Mouse (Mus musculus) lung, postnatal 0 days (tissue): ENCODE measurements at regions not wholly inside any gene's neighbourhood (a gene's known extent, or its start where the extent isn't known, plus 50 kb on each side); places are given as distances from the start of the nearest gene placed in this dataset.

Experiments
- ATAC-seq: fragments of 200-750 bp; cut with Nextera tagmentation; 2 replicates; pipeline ENCODE4 v1.8.0; 2017; ENCODE audit warnings: moderate library complexity
- DNase-seq: peaks from one replicate; pipeline ENCODE4 v3.0.0-alpha.2; 2016; ENCODE audit warnings: low spot score
- H3K27ac ChIP-seq: fragments of 300-500 bp; sonication (generic); 2 replicates; pipeline ENCODE4 v1.5.1; 2014; ENCODE audit warnings: antibody characterized with exemption, mild to moderate bottlenecking, low read length, mixed read lengths
- H3K27me3 ChIP-seq: fragments of 300-500 bp; sonication (generic); replicated peaks from 2 replicates; pipeline ENCODE4 v1.6.1; 2014; ENCODE audit warnings: low read length, mixed read lengths; ENCODE audit not compliant: insufficient read depth
- H3K36me3 ChIP-seq: fragments of 300-500 bp; sonication (generic); 2 replicates; pipeline ENCODE4 v1.6.1; 2014; ENCODE audit warnings: low read length, mixed read lengths; ENCODE audit not compliant: insufficient read depth
- H3K4me1 ChIP-seq: fragments of 300-500 bp; sonication (generic); 2 replicates; pipeline ENCODE4 v1.6.1; 2014; ENCODE audit warnings: antibody characterized with exemption, low read depth, low read length, mixed read lengths; ENCODE audit not compliant: insufficient read depth
- H3K4me2 ChIP-seq: fragments of 300-500 bp; sonication (generic); replicated peaks from 2 replicates; pipeline ENCODE4 v1.6.1; 2014; ENCODE audit warnings: low read depth, mild to moderate bottlenecking, low read length, moderate library complexity, mixed read lengths
- H3K4me3 ChIP-seq: fragments of 300-500 bp; sonication (generic); 2 replicates; pipeline ENCODE4 v1.5.1; 2014; ENCODE audit warnings: low read depth, low read length
- H3K9ac ChIP-seq: fragments of 300-500 bp; sonication (generic); replicated peaks from 2 replicates; pipeline ENCODE4 v1.6.1; 2014; ENCODE audit warnings: low read depth, mild to moderate bottlenecking
- H3K9me3 ChIP-seq: fragments of 300-500 bp; sonication (generic); 2 replicates; pipeline ENCODE4 v1.6.1; 2016; ENCODE audit warnings: low read length, mixed read lengths
- CTCF ChIP-seq: IDR thresholded peaks from 2 replicates; pipeline ENCODE4 v1.5.1; 2016; ENCODE audit warnings: antibody characterized with exemption, mild to moderate bottlenecking
- EP300 ChIP-seq: IDR thresholded peaks from 2 replicates; pipeline ENCODE4 v1.6.1; 2016; ENCODE audit warnings: antibody characterized with exemption, mild to moderate bottlenecking, control low read depth
- WGBS: fragments of 180-500 bp; shearing (Covaris S2); extraction: QIAGEN DNeasy Blood & Tissue Kit; methylation state at CpG from one replicate; pipeline ENCODE4 v1.1.7; 2014; 5-methylcytosine and 5-hydroxymethylcytosine counted together

- no peak for DNase-seq
- 85% methylated on average over 3 of the region's 3 CpGs for WGBS
Observed at GRCm38 (mm10) chr12:14235351-14235750, 83.5 kb upstream of the Fam84a start.

GRCm38 (mm10) chr12:14212618-14213017 is 60.8 kb upstream of the Fam84a start:
- Histone ChIP-seq H3K4me1 (no peaks in the 10 kb centered on the region), H3K4me2 (no peak overlapping the region), H3K9ac (no peak overlapping the region), H3K9me3 (no peaks in the 10 kb centered on the region), H3K36me3 (no peaks in the 10 kb centered on the region), H3K27ac (no peak overlapping the region), H3K4me3 (no peak overlapping the region), H3K27me3 (no peaks in the 10 kb centered on the region)
- DNase-seq (no peak), ATAC-seq (no peak)
- TF ChIP-seq EP300, result no peak
- no peak for TF ChIP-seq CTCF
- WGBS, result 61% methylated on average over 3 of the region's 3 CpGs

More at GRCm38 (mm10) chr12:14235351-14235750, 83.5 kb upstream of the Fam84a start:
- H3K27ac ChIP-seq, result no peak overlapping the region
- no peaks in the 10 kb centered on the region for H3K27me3 ChIP-seq
- no peak overlapping the region for H3K4me3 ChIP-seq
- H3K4me2 ChIP-seq, result no peak overlapping the region
- no peaks in the 10 kb centered on the region for H3K9me3 ChIP-seq
- no peak for TF ChIP-seq CTCF
- no peak for TF ChIP-seq EP300
- no peak overlapping the region for H3K9ac ChIP-seq
- no peak for ATAC-seq
- H3K4me1 ChIP-seq, result no peaks in the 10 kb centered on the region
- H3K36me3 ChIP-seq, result no peaks in the 10 kb centered on the region

- Histone ChIP-seq H3K9ac (no peak overlapping the region), H3K4me1 (no peaks in the 10 kb centered on the region), H3K4me2 (no peak overlapping the region), H3K36me3 (no peaks in the 10 kb centered on the region), H3K27me3 (no peaks in the 10 kb centered on the region), H3K4me3 (no peak overlapping the region), H3K9me3 (no peaks in the 10 kb centered on the region), H3K27ac (no peak overlapping the region)
- DNase-seq, result no peak
- TF ChIP-seq EP300 (no peak), CTCF (no peak)
- ATAC-seq, result no peak
Observed at GRCm38 (mm10) chr12:14209881-14210280, 58.0 kb upstream of the Fam84a start.

- DNase-seq (no peak), ATAC-seq (no peak)
- Histone ChIP-seq H3K9ac (no peak overlapping the region), H3K27me3 (no peaks in the 10 kb centered on the region), H3K4me3 (no peak overlapping the region), H3K9me3 (no peaks in the 10 kb centered on the region), H3K4me2 (no peak overlapping the region), H3K36me3 (no peaks in the 10 kb centered on the region), H3K27ac (no peak overlapping the region), H3K4me1 (no peaks in the 10 kb centered on the region)
- TF ChIP-seq EP300 (no peak), CTCF (no peak)
- WGBS, result 33% methylated on average over 1 of the region's 1 CpGs
Observed at GRCm38 (mm10) chr12:14207288-14207687, 55.4 kb upstream of the Fam84a start.

GRCm38 (mm10) chr12:14204491-14204890 is 52.6 kb upstream of the Fam84a start:
- no peak for TF ChIP-seq EP300
- no peak for TF ChIP-seq CTCF
- Histone ChIP-seq H3K36me3 (no peaks in the 10 kb centered on the region), H3K4me2 (no peak overlapping the region), H3K9me3 (no peaks in the 10 kb centered on the region), H3K4me1 (no peaks in the 10 kb centered on the region), H3K9ac (no peak overlapping the region), H3K27ac (no peak overlapping the region), H3K27me3 (no peaks in the 10 kb centered on the region), H3K4me3 (no peak overlapping the region)
- 55% methylated on average over 1 of the region's 1 CpGs for WGBS
- ATAC-seq (no peak), DNase-seq (no peak)
